Mouse (Mus musculus): Measurements from ENCODE around the gene Nudt16l1. TPM values are rescaled to one million over a fixed set of nuclear protein-coding genes. Genes with fewer than 3 reads are reported as not detected.

Nudt16l1 gene
- polyA plus RNA-seq, 2 experiments: 28.8 to 51.8 TPM

DNA sequence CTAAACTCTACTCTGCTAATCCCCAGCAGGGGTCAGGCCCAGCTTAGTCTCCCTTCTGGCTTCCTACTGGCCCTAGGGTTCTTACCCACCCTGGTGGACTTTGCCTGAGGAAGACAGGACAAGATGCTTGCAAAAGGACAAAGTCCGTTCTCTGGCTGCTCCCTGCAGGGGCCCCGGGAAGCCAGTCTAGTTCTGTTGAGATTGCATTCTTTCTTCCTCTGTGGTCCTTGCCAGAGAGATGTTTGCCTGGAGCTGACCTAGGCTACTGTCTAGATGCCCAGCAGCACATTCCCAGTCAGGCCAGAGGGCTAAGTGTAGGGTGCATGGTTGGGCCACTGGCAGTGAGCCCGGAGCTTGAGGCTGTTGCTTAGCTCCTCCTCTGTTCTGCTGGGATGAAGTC is 6.1 kb upstream of the Nudt16l1 start:
- Histone ChIP-seq H3K9me3 (ENCODE audit: control insufficient read depth, low read length) (no peaks in the 10 kb centered on the region), H3K4me1 (replicated peaks; ENCODE audit: control insufficient read depth in 2 of 2, insufficient read depth in 2 of 2, low read length in 1 of 2) (0 out of 4 replicates have a peak, but pooled peaks cover 0 to 3% of the 10 kb centered on the region in 2 experiments), H3K27me3 (ENCODE audit: control insufficient read depth, insufficient read depth, low read length) (no peaks in the 10 kb centered on the region), H3K36me3 (replicated peaks; ENCODE audit: control insufficient read depth, insufficient read depth, low read depth) (peaks cover 3% of the 10 kb centered on the region; the same call in 1 of the 2 replicates), H3K9ac (replicated peaks) (no peak overlapping the region), H3K4me2 (ENCODE audit: low read depth) (no peak overlapping the region), H3K27ac (no peak overlapping the region), H3K4me3 (ENCODE audit: insufficient read depth in 1 of 2, low read depth in 2 of 2, low read length in 2 of 2) (no peak overlapping the region)
- ATAC-seq (ENCODE audit: insufficient read depth): no peak
- 76% methylated on average over 3 of the region's 3 CpGs for WGBS (ENCODE audit: insufficient replicate concordance)
- DNase-seq (ENCODE audit: low read depth in 3 of 3, low spot score in 3 of 3): no peak
- TF ChIP-seq CTCF (IDR thresholded peaks at IDR 0.05; ENCODE audit: low read depth) (no peak), EP300 (IDR thresholded peaks at IDR 0.05; ENCODE audit: low read depth) (no peak)

GRCm38 (mm10) chr16:4935430-4935829 is 3.1 kb upstream of the Nudt16l1 start:
- Histone ChIP-seq H3K9me3 (ENCODE audit: control insufficient read depth, low read length) (no peaks in the 10 kb centered on the region), H3K27me3 (ENCODE audit: control insufficient read depth, insufficient read depth, low read length) (no peaks in the 10 kb centered on the region), H3K9ac (replicated peaks) (no peak overlapping the region), H3K27ac (no peak overlapping the region), H3K4me2 (ENCODE audit: low read depth) (no peak overlapping the region), H3K4me3 (ENCODE audit: insufficient read depth in 1 of 2, low read depth in 2 of 2, low read length in 2 of 2) (no peak overlapping the region), H3K4me1 (replicated peaks; ENCODE audit: control insufficient read depth in 2 of 2, insufficient read depth in 2 of 2, low read length in 1 of 2) (peaks cover 0 to 4% of the 10 kb centered on the region in 2 experiments; a peak in 2 of 4 replicates), H3K36me3 (replicated peaks; ENCODE audit: control insufficient read depth, insufficient read depth, low read depth) (peaks cover 3% of the 10 kb centered on the region; the same call in 1 of the 2 replicates)
- DNase-seq (ENCODE audit: low read depth in 3 of 3, low spot score in 3 of 3) (no peak), ATAC-seq (ENCODE audit: insufficient read depth) (no peak)
- TF ChIP-seq CTCF (IDR thresholded peaks at IDR 0.05; ENCODE audit: low read depth) (no peak; the same call in 1 of the 2 replicates), EP300 (IDR thresholded peaks at IDR 0.05; ENCODE audit: low read depth) (no peak)
- 94% methylated on average over 31 of the region's 31 CpGs for WGBS (ENCODE audit: insufficient replicate concordance)

GRCm38 (mm10) chr16:4935931-4936703 is 2.4 kb upstream of the Nudt16l1 start:
- Histone ChIP-seq H3K9me3 (ENCODE audit: control insufficient read depth, low read length) (no peaks in the 10 kb centered on the region), H3K4me2 (ENCODE audit: low read depth) (no peak overlapping the region), H3K4me3 (ENCODE audit: insufficient read depth in 1 of 2, low read depth in 2 of 2, low read length in 2 of 2) (no peak overlapping the region), H3K9ac (replicated peaks) (no peak overlapping the region), H3K4me1 (replicated peaks; ENCODE audit: control insufficient read depth in 2 of 2, insufficient read depth in 2 of 2, low read length in 1 of 2) (peaks cover 0 to 4% of the 10 kb centered on the region in 2 experiments; a peak in 2 of 4 replicates), H3K36me3 (replicated peaks; ENCODE audit: control insufficient read depth, insufficient read depth, low read depth) (peaks cover 4% of the 10 kb centered on the region; the same call in 1 of the 2 replicates), H3K27ac (no peak overlapping the region), H3K27me3 (ENCODE audit: control insufficient read depth, insufficient read depth, low read length) (no peaks in the 10 kb centered on the region)
- TF ChIP-seq EP300 (IDR thresholded peaks at IDR 0.05; ENCODE audit: low read depth) (no peak), CTCF (IDR thresholded peaks at IDR 0.05; ENCODE audit: low read depth) (no peak)
- ATAC-seq (ENCODE audit: insufficient read depth): no peak
- no peak for DNase-seq (ENCODE audit: low read depth in 3 of 3, low spot score in 3 of 3)
- 55% methylated on average over 10 of the region's 10 CpGs for WGBS (ENCODE audit: insufficient replicate concordance)

GRCm38 (mm10) chr16:4937351-4938190 is 990 bp upstream of the Nudt16l1 start:
- H3K9ac ChIP-seq (replicated peaks): no peak overlapping the region
- H3K36me3 ChIP-seq (replicated peaks; ENCODE audit: control insufficient read depth, insufficient read depth, low read depth): peaks cover 4% of the 10 kb centered on the region; the same call in 1 of the 2 replicates
- H3K4me3 ChIP-seq (ENCODE audit: insufficient read depth in 1 of 2, low read depth in 2 of 2, low read length in 2 of 2): no peak overlapping the region
- H3K4me1 ChIP-seq (replicated peaks; ENCODE audit: control insufficient read depth in 2 of 2, insufficient read depth in 2 of 2, low read length in 1 of 2): peaks cover 0 to 4% of the 10 kb centered on the region in 2 experiments; a peak in 2 of 4 replicates
- H3K9me3 ChIP-seq (ENCODE audit: control insufficient read depth, low read length): no peaks in the 10 kb centered on the region
- TF ChIP-seq CTCF (IDR thresholded peaks at IDR 0.05; ENCODE audit: low read depth): no peak
- TF ChIP-seq EP300 (IDR thresholded peaks at IDR 0.05; ENCODE audit: low read depth): no peak
- no peak for DNase-seq (ENCODE audit: low read depth in 3 of 3, low spot score in 3 of 3)
- H3K27ac ChIP-seq: no peak overlapping the region
- 77% methylated on average over 8 of the region's 8 CpGs for WGBS (ENCODE audit: insufficient replicate concordance)
- ATAC-seq (ENCODE audit: insufficient read depth): no peak
- no peaks in the 10 kb centered on the region for H3K27me3 ChIP-seq (ENCODE audit: control insufficient read depth, insufficient read depth, low read length)
- H3K4me2 ChIP-seq (ENCODE audit: low read depth): no peak overlapping the region

All from liver, embryonic 14.5 days (tissue).